Mouse (Mus musculus) adrenal gland, postnatal 14 days (tissue): ENCODE results near the gene Rictor. TPM values are rescaled to one million over a fixed set of nuclear protein-coding genes. Genes with fewer than 3 reads are reported as not detected.
A peak's percentile ranks its signal among the peaks of the same experiment; 100 is the strongest.
"Not testable (repeated sequence)": the region's sequence is repeated elsewhere in the genome, so short reads cannot be mapped to it uniquely, and the experiment has no call there.

ENCODE experiments used
- DNase-seq: peaks from one replicate; pipeline ENCODE4 v3.0.0; 2021; ENCODE audit warnings: mixed read lengths
- total RNA-seq: library from RNA; stranded (reverse); gene quantifications from 2 replicates; pipeline ENCODE4 v1.2.3, GENCODE M21; 2021

Rictor gene
- total RNA-seq, 1 experiment from 2014 or later = 26.2 TPM

DNA sequence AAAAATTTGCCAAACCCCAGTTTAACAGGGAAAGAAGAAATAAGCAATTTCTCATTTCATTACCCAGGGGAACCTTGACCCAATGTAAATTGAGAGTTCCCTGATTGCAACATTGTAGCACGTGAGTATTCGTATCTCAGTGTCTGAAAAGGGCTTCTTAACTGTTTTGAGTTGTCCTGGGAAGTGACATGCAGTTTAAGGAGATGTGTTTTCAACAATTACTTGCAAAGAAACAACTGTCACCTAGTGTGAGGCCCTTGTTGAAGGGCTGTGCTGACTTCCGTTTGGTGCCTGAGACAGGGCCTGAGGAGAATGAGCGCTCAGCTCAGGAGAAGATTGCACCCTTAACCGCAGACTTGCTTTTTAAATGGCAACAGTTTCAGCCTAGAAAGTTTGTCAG is 24.9 kb downstream of the Rictor start:
- peak; percentile 9 for DNase-seq

DNA sequence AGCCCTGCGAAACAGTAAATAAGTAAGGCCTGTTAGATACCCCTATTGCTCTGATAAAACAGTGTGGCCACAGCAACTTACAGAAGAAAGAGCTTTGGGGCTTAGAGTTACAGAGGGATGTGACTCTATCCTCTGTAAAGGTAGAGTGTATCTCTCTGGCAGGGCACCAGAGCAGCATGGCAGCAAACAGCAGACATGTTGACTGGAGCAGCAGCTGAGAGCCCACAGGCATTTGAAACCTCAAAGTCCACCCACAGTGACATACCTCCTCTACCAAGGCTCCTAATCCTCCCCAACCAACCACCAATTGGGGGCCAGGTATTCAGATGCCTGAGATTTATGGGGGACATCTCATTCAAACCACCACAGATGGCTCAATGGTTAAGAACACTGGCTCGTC is 31.0 kb downstream of the Rictor start:
- no peak for DNase-seq

DNA sequence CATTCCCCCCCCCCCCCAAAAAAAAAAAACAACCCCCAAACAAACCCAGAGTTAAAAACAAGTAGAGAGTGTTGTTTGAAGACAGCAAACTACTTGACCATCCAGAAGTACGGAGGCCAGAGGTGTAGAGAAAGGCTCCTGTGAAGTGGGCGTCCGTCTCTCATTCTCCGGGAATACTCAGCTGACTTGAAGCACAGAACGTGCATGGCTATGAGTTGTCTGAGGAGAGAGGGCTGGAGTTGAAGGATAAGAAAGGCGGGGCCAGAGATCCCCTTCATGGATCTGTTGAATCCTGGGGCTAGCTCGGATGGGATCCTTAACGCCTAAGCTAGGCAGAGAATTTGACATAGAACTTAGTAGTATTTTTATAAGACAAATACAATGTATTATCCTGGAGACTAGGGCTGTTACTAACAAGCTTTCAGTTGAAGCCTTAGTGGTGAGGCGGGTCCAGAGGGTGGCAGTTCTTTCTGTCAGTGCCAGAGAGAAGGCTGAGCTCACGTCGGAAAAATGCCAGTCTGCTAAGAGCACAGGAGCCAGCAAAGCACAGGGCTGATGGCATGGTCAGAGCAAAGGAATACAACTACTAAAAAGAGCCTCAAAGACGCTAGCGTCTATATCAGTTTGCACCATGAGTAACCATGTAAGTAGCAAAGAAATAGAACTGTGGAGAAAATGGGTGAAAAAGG is 34.3 kb downstream of the Rictor start:
- DNase-seq = peak; percentile 58

DNA sequence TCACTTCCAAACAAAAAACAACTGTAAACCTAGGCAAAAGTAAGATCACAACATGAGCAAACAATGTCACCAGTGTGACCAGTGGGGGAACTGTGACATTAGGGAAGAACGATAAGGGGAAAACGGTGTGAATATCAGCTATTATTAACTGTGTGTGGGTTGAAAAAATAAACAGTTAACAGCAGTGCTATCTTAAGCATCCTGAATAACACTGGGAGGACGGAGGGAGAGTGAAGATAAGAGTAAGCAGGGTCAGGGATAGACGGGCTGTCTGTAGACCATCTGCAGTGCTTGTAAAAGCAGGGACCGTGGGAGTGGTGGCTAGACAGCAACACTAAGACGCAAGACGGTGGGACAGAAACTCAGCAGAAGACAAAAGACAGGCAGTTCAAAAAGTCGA is 35.5 kb downstream of the Rictor start:
- DNase-seq = no peak

DNA sequence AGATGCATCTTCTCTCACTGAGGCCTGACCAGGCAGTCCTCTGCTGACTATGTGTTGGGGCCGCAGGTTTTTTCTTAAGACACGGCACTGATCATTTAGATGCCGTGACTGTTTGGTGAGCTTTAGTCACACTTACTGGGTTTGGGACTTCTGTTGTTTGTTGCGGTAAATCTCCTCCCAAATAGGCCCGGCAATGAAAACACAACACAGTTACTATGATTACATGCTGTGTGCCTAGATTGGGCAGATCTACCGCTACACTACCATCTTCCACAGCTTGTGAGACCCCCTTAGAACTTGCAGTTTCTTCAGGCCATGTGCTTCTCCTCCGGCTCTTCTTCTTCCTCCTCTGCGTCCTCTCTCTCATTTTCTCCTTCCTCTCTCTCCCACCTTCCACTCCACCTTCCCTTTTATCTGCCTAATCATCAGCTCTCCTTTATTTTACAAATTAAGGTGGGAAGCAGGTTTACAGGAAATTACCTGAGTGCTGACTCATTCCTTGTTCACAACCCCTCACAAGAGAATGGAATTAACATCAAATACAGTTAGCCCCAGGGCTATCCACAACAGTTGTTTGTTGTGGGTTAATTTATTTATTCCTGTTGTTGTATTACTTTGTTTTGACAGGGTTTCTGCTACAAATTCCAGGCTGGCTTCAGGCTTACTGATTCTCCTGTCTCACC is 38.3 kb downstream of the Rictor start:
- DNase-seq = not testable (repeated sequence)

DNA sequence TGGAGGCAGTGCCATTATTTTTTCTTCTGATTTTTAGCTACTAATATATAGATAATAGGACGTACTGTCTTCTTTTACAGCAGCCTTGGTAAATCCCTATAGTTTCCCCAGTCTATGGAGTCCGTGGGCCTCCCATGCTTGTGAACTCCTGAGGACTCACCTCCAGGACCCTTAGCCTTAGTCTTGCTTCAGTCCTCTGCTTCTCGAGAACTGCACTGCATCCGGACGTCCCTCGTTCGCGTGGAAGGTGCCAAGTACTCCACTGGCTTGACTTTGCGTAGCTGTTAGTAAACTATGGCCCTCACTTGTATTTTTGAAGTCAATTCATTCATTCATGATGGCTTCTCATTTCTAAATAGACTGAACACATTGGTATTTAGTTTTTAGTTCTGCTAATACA is 38.8 kb downstream of the Rictor start:
- DNase-seq = no peak

DNA sequence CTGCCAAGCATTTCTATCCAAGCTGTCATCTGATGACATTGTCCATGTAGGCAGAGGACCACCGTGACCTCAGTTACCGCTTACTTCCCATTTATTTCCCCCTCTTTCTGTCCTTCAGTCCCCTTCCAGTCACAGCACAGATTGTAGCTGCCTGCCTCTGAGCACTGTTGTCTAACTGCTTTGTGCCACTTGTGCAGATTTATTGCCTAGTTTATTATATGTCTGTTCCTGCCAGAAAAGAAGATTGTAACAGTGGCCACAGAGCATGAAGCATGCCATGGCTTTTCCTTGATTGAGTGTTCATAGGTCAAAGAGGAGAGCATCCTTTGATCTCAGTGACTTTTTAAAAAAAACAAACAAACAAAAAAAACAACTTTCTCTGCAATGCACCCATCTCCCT is 46.2 kb downstream of the Rictor start:
- no peak for DNase-seq

DNA sequence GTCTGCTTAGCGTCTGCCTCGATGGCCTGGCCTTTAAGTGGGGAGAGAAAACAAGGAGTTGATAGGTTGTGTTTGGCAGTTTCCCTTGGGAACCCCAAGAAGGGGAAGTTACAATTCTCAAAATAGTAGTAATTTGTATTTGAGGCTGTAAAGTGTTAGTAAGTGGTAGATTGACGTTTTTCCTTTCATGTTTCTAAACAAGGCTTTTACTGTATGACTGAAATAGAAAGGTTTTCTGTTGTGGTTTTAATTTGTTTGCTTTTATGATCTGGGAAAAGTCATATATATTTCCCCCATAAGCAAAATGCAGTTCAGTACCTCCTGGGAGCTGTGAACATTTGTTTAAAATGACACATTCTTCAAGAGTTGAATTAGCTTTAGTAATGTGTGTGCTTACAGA is 64.1 kb downstream of the Rictor start:
- no peak for DNase-seq

DNA sequence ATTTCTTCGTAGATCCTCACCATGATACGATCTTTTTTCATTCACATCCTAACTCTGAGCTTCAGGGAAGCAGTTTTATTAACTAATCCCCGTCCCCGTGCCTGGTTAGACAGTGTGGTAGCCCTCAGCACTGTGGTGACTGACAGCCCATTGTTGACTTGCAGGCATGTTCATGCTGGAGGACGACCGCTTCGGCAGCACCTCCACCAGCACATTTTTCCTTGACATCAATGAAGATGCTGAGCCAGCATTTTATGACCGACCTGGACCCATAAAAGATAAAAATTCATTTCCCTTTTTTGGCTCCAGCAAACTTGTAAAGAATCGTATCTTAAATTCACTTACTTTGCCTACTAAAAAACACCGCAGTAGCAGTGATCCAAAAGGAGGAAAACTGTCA is 78.0 kb downstream of the Rictor start:
- no peak for DNase-seq

DNA sequence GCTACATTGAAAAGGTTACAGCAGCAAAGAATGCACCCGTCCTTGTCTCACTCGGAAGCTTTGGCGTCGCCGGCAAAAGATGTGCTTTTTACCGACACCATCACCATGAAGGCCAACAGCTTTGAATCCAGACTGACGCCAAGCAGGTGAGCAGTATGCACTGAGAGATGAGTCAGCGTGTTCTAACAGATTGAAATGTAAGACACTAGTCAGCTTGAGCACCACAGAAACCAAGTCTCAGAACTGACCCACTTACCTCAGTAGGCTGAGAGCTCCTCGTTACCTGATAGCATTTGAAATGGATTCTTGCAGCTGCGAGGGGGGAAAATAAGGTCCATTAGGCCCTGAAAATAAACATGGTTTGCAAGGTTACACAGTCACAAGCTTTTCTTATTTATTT is 79.1 kb downstream of the Rictor start:
- no peak for DNase-seq

DNA sequence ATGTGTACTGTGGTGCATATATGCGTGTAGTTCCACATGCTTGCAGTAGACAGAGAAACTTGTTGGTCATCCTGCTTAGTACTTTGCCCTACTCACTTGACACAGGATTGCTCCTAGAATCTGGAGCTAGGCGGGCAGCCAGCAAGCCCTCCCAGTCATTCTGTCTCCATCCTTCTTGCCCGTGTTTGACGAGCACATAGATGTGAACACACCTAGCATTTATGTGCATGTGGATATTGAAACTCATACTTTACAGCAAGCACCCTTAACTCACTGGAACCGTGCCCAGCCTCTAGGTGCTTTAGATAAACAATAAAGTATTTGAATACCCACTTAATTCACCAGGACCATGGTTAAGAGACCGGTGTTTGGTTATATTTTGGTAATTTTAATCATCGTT is 81.8 kb downstream of the Rictor start:
- DNase-seq = no peak

DNA sequence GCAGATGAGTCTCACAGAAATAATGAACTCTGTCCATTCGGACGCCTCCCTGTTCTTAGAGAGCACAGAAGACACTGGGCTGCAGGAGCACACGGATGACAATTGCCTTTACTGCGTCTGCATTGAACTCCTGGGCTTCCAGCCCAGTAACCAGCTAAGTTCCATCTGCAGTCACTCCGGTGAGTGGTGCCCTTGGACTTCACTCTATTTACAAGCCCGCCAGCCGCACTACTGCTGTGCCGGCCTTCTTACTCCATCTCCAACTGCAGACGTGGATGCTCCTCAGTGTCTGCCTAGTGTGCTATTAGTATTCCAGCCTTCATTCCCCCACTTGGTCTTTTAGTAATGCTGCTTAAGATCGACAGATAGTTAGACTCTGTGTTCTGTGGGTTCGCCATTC is 83.5 kb downstream of the Rictor start:
- DNase-seq = no peak

DNA sequence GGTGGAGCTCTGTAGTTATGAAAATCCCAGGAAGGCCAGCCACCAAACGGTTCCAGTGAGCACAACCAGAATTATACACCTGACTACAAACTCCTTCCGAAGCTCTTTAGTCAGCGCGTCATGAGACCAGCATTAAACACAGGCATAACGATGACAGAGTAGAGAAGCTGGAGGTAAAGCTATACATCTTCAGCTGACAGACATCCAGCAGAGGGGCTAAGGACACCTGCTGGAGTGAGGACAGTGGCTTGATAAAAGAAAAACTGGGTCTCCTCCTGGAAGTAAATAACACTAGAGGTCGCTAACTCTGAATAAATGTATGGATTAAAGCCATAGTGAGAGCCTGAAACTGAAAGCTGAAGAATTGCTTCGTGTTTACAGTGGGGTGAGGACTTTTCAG is 84.7 kb downstream of the Rictor start:
- DNase-seq = no peak

DNA sequence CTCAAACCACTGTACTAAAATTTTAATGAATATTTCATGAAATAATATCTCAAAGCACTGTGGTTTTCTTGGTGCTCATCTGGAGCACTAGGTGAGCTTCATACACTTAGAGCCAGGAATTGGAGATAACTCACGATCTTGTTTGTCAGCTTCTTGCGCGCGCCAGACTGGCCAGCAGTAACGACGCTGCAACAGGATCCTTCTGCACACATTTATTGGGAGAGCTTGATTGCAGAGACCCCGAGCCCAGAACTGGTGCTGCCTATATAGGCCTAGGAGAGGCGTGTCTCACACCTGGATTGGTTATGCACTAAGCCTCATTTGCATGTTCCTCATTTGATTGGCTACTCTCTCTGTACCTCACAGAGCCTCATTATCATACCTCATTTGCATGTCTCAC is 93.0 kb downstream of the Rictor start:
- not testable (repeated sequence) for DNase-seq

DNA sequence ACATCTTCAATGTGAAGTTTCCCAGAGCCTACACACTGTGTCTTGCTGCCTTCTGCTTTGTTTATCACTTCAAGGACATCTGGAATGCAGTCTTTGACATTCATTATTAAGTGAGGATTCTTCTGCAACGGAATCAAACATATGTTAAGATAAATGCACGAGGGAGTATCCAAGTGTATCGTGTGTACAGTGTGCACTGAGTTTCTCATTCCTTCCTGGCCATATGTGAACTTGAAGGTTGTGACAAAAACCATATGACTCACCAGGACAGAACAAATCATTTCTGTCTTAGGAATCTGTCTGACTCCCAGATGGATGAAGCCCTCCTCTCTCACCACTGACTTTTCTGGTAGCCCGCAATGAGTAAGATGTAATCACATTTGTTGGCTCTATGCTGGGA is 107.6 kb downstream of the Rictor start:
- no peak for DNase-seq

DNA sequence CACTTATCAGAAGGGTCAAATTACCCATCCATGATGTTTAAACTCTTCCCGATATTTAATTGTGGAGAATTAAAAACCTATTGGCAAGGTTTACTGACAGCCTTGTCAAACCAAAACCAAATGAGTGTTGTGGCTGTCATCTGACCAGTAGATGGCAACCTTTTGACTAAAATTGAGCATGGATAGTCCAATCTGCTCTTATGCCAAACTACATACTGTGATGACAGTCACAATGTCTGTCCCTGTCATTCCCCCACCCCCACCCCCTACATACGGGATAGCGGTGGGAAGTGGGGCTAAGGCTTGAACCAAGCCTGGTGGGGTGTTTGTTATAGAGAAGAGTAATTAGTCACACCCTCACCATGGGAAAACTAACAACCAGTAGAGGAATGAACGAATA is 132.0 kb downstream of the Rictor start:
- peak; percentile 13 for DNase-seq

DNA sequence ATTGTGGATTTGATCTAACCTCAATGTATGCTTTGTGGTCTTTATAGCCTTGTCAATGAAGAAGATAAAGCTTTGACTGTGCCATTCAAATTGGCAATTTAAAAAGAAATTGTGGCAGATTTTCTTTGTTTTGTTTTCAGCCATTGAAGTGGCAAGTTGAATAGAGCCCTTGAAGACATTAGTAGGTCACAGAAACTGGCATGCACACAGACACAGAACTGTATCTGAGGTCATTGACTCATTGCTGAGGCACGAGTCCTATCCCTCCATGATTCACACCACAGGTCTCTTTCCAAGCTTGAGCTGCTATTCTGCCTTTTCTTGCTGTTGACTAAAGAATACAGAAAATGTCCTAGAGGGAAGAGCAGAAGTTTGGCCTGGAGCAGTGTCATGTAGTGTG is 141.7 kb downstream of the Rictor start:
- DNase-seq = peak; percentile 45

Other genes starting within 250 kb of the Rictor start
- gene Fyb, start 185.5 kb upstream of the Rictor start, total RNA-seq = 27.8 and 49.3 TPM in 2 replicates
- gene Osmr, start 166.6 kb downstream of the Rictor start, total RNA-seq = 5.8 and 12.1 TPM in 2 replicates